20 mouse cellular contexts compared by ENCODE assay signal in genomic region chr5:96612077-96612476, GRCm38 (mm10).
A peak's percentile ranks its signal among the peaks of the same experiment; 100 is the strongest.
DNase-seq lines count a peak whose midpoint lies in the region; ATAC-seq lines count a peak whose summit lies in the region.
"Had no signal": no experiment of that assay in that cellular context is flagged by ENCODE, and none has a peak within 500 bp of the region (broad histone marks: within the 10 kb centered on the region; RNA-seq: fewer than 3 reads in every experiment).

No protein-coding gene starts in this region.

- peaks cover 11% of the 10 kb centered on the region for H3K4me1 ChIP-seq in heart, embryonic 12.5 days (replicated peaks)
- H3K4me1 ChIP-seq: forebrain, embryonic 15.5 days had no signal

- H3K9ac ChIP-seq in heart, embryonic 12.5 days, result no peak overlapping the region
- H3K9ac ChIP-seq: embryonic facial prominence, embryonic 13.5 days; forebrain, embryonic 13.5 days; forebrain, embryonic 15.5 days; forebrain, postnatal 0 days had no signal

- 80% methylated on average over 10 of the region's 10 CpGs for WGBS in heart, embryonic 12.5 days

- H3K27ac ChIP-seq in heart, embryonic 12.5 days (ENCODE audit: poor library complexity, severe bottlenecking), result no peak overlapping the region
- H3K27ac ChIP-seq: embryonic facial prominence, embryonic 13.5 days; forebrain, embryonic 13.5 days; forebrain, embryonic 15.5 days had no signal

- DNase-seq in heart, adult 11 months, result peak; percentile 60
- peak; percentile 47 for DNase-seq in brain, adult 2 months (ENCODE audit: low read depth, low spot score)
- DNase-seq in left cerebral cortex, postnatal 4 days, result no peak
- DNase-seq in kidney, adult 18-20 months, result no peak
- DNase-seq: adrenal gland, adult 8-10 months; adrenal gland, postnatal 14 days; adrenal gland, postnatal 36 days; cerebellum, adult 11 months; cerebellum, adult 2 months; cerebellum, adult 9-10 months; cerebellum, postnatal 10 days; cerebellum, postnatal 25 days; forebrain, postnatal 0 days had no signal

- H3K4me3 ChIP-seq in heart, embryonic 12.5 days, result no peak overlapping the region
- H3K4me3 ChIP-seq: embryonic facial prominence, embryonic 13.5 days; forebrain, embryonic 13.5 days; forebrain, embryonic 15.5 days had no signal

- H3K9me3 ChIP-seq in heart, embryonic 12.5 days (replicated peaks), result no peaks in the 10 kb centered on the region
- H3K9me3 ChIP-seq: embryonic facial prominence, embryonic 13.5 days; forebrain, embryonic 13.5 days; forebrain, embryonic 15.5 days; G1E had no signal

- no peak for ATAC-seq in heart, embryonic 12.5 days (ENCODE audit: insufficient number of reproducible peaks, low FRiP score)
- ATAC-seq: activated CD4-positive, CD25-positive, alpha-beta regulatory T cell, adult 4 months; forebrain, embryonic 13.5 days; forebrain, embryonic 15.5 days; forebrain, postnatal 0 days; Patski had no signal

- intact Hi-C loops in left cerebral cortex, postnatal 4 days (cut with DNase I), result no loop called here

- no peak overlapping the region for H3K4me2 ChIP-seq in heart, embryonic 12.5 days
- H3K4me2 ChIP-seq: embryonic facial prominence, embryonic 13.5 days; forebrain, embryonic 13.5 days; forebrain, embryonic 15.5 days had no signal

- H3K36me3 ChIP-seq in heart, embryonic 12.5 days, result peaks cover 2% of the 10 kb centered on the region; the same call in 1 of the 2 replicates
- H3K36me3 ChIP-seq: forebrain, embryonic 15.5 days; G1E had no signal

- no peaks in the 10 kb centered on the region for H3K27me3 ChIP-seq in heart, embryonic 12.5 days (replicated peaks)
- H3K27me3 ChIP-seq: embryonic facial prominence, embryonic 13.5 days; forebrain, embryonic 13.5 days; forebrain, embryonic 15.5 days; Patski had no signal

Comparison
In these comparisons a context has a peak if more than half of its experiments do, and no peak if none do; other contexts are left out.
1. DNase-seq: peak in heart, adult 11 months (single experiment) and brain, adult 2 months (single experiment); none in left cerebral cortex, postnatal 4 days (single experiment) and kidney, adult 18-20 months (single experiment).